9 mouse cellular contexts compared by ENCODE assay signal in the genomic region with DNA sequence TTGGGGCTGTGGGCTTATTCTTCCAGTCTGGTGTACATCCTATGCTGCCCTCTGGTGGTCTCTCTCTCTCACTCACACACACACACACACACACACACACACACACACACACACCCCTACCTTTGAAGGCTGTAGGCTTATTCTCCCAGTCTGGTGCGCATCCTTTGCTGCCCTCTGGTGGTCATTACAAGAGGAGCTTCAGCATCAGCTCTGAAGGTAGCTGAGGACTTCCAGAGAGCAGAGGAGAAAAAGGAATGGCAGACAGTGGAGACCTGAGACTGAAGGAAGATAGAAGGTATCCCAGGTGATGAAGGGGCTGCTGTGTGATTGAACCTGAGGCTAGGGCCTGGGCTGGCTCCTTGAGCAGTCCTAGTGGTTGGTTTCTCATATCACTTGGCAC. TPM values are rescaled to one million over a fixed set of nuclear protein-coding genes. Genes with fewer than 3 reads are reported as not detected.
A peak's percentile ranks its signal among the peaks of the same experiment; 100 is the strongest.
DNase-seq lines count a peak whose midpoint lies in the region; ATAC-seq and TF ChIP-seq lines count a peak whose summit lies in the region.
"Had no signal": no experiment of that assay in that cellular context is flagged by ENCODE, and none has a peak within 500 bp of the region (broad histone marks: within the 10 kb centered on the region; RNA-seq: fewer than 3 reads in every experiment).

No protein-coding gene starts in this region.

- no peaks in the 10 kb centered on the region for H3K27me3 ChIP-seq in hindbrain, embryonic 10.5 days (ENCODE audit: insufficient read depth, poor library complexity, severe bottlenecking)
- H3K27me3 ChIP-seq in hindbrain, embryonic 13.5 days = no peaks in the 10 kb centered on the region
- H3K27me3 ChIP-seq in E14TG2a.4 (ENCODE audit: insufficient read depth, low read length) = peaks cover 29% of the 10 kb centered on the region
- no peaks in the 10 kb centered on the region for H3K27me3 ChIP-seq in embryonic facial prominence, embryonic 11.5 days (ENCODE audit: control insufficient read depth, insufficient read depth, low read length)
- H3K27me3 ChIP-seq: embryonic facial prominence, embryonic 15.5 days had no signal

- H3K4me1 ChIP-seq in hindbrain, embryonic 10.5 days (replicated peaks) = peaks cover 16% of the 10 kb centered on the region; the same call in 1 of the 2 replicates
- no peaks in the 10 kb centered on the region for H3K4me1 ChIP-seq in hindbrain, embryonic 13.5 days (replicated peaks)
- peaks cover 8% of the 10 kb centered on the region for H3K4me1 ChIP-seq in E14TG2a.4 (replicated peaks; ENCODE audit: low read depth, low read length)
- no peaks in the 10 kb centered on the region for H3K4me1 ChIP-seq in embryonic facial prominence, embryonic 11.5 days (ENCODE audit: control insufficient read depth, insufficient read depth, low read length)

- DNase-seq in hindbrain, embryonic 10.5 days (ENCODE audit: low spot score) = peak; percentile 37
- peak; percentile 71 for DNase-seq in 3T3-L1 (ENCODE audit: low read depth, low spot score)
- DNase-seq in embryonic facial prominence, embryonic 11.5 days (ENCODE audit: low spot score) = peak; percentile 66
- DNase-seq in kidney, postnatal 10 days = peak; percentile 74
- no peak for DNase-seq in urinary bladder, postnatal 36 days (ENCODE audit: low spot score in 2 of 2)

- ATAC-seq in hindbrain, embryonic 13.5 days (ENCODE audit: low FRiP score) = no peak
- ATAC-seq in embryonic facial prominence, embryonic 11.5 days (replicated peaks; ENCODE audit: insufficient number of reproducible peaks, low FRiP score, low TSS enrichment, low read depth) = no peak
- 0 out of 2 replicates have a peak, but pooled peaks have one; percentile 34 for ATAC-seq in neutrophil, adult 5-6 weeks (ENCODE audit: extremely low read depth, insufficient number of reproducible peaks, low FRiP score, poor library complexity, severe bottlenecking)

- TF ChIP-seq CTCF in E14TG2a.4 (conservative IDR thresholded peaks at IDR 0.05; ENCODE audit: low read length) = peak; percentile 69

- H3K36me3 ChIP-seq in hindbrain, embryonic 10.5 days = peaks cover 19% of the 10 kb centered on the region
- peaks cover 19% of the 10 kb centered on the region for H3K36me3 ChIP-seq in hindbrain, embryonic 13.5 days
- H3K36me3 ChIP-seq in E14TG2a.4 (ENCODE audit: insufficient read depth, low read length) = peaks cover 7% of the 10 kb centered on the region; the same call in 1 of the 2 replicates
- H3K36me3 ChIP-seq in embryonic facial prominence, embryonic 11.5 days (replicated peaks; ENCODE audit: control insufficient read depth, insufficient read depth, low read depth, low read length) = no peaks in the 10 kb centered on the region

- no peak overlapping the region for H3K4me2 ChIP-seq in hindbrain, embryonic 13.5 days
- H3K4me2 ChIP-seq in embryonic facial prominence, embryonic 11.5 days (ENCODE audit: low read depth, low read length) = no peak overlapping the region
- H3K4me2 ChIP-seq: embryonic facial prominence, embryonic 15.5 days had no signal

- no peak overlapping the region for H3K4me3 ChIP-seq in hindbrain, embryonic 10.5 days
- no peak overlapping the region for H3K4me3 ChIP-seq in hindbrain, embryonic 13.5 days
- no peak overlapping the region for H3K4me3 ChIP-seq in E14TG2a.4 (replicated peaks; ENCODE audit: low read length)
- H3K4me3 ChIP-seq in embryonic facial prominence, embryonic 11.5 days (ENCODE audit: low read depth, low read length) = no peak overlapping the region
- H3K4me3 ChIP-seq: embryonic facial prominence, embryonic 15.5 days had no signal

- 54% methylated on average over 1 of the region's 1 CpGs for WGBS in hindbrain, embryonic 10.5 days
- 50% methylated on average over 1 of the region's 1 CpGs for WGBS in hindbrain, embryonic 13.5 days
- 54% methylated on average over 1 of the region's 1 CpGs for WGBS in embryonic facial prominence, embryonic 11.5 days

- H3K9me3 ChIP-seq in hindbrain, embryonic 10.5 days = no peaks in the 10 kb centered on the region
- H3K9me3 ChIP-seq in hindbrain, embryonic 13.5 days = no peaks in the 10 kb centered on the region
- no peaks in the 10 kb centered on the region for H3K9me3 ChIP-seq in E14TG2a.4 (ENCODE audit: low read length)
- no peaks in the 10 kb centered on the region for H3K9me3 ChIP-seq in embryonic facial prominence, embryonic 11.5 days (replicated peaks; ENCODE audit: control insufficient read depth, low read length)
- H3K9me3 ChIP-seq: embryonic facial prominence, embryonic 15.5 days had no signal

- no peak overlapping the region for H3K27ac ChIP-seq in hindbrain, embryonic 10.5 days
- H3K27ac ChIP-seq in hindbrain, embryonic 13.5 days = no peak overlapping the region
- no peak overlapping the region for H3K27ac ChIP-seq in embryonic facial prominence, embryonic 11.5 days (replicated peaks; ENCODE audit: low read depth, low read length)
- H3K27ac ChIP-seq: embryonic facial prominence, embryonic 15.5 days had no signal

- H3K9ac ChIP-seq in hindbrain, embryonic 13.5 days = no peak overlapping the region
- no peak overlapping the region for H3K9ac ChIP-seq in embryonic facial prominence, embryonic 11.5 days (replicated peaks; ENCODE audit: low read length)
- H3K9ac ChIP-seq: embryonic facial prominence, embryonic 15.5 days had no signal

RNA-seq across cellular contexts. Expression of a gene that starts 14.1 kb away (rescaled TPM):
- 60.5 and 62.3 TPM in 2 replicates for polyA plus RNA-seq in hindbrain, embryonic 10.5 days (2016; fragmentation: Nextera tagmentation; extraction: Ambion mirVana)
- 73.6 and 78.8 TPM in 2 replicates for polyA plus RNA-seq in hindbrain, embryonic 13.5 days (2015; fragmentation: Nextera tagmentation; extraction: Ambion mirVana)
- 41.0 and 45.0 TPM in 2 replicates for polyA plus RNA-seq in embryonic facial prominence, embryonic 11.5 days (2014; fragmentation: Nextera tagmentation; extraction: Ambion mirVana)
- 37.7 and 41.0 TPM in 2 replicates for total RNA-seq in neutrophil, adult 5-6 weeks (2017)

RNA-seq across cellular contexts. Expression of a gene that starts 17.6 kb away (rescaled TPM):
- 222 and 292 TPM in 2 replicates for polyA plus RNA-seq in hindbrain, embryonic 10.5 days (2016; fragmentation: Nextera tagmentation; extraction: Ambion mirVana)
- 43.0 and 43.7 TPM in 2 replicates for polyA plus RNA-seq in hindbrain, embryonic 13.5 days (2015; fragmentation: Nextera tagmentation; extraction: Ambion mirVana)
- 202 and 203 TPM in 2 replicates for polyA plus RNA-seq in embryonic facial prominence, embryonic 11.5 days (2014; fragmentation: Nextera tagmentation; extraction: Ambion mirVana)
- 17.7 and 21.2 TPM in 2 replicates for total RNA-seq in neutrophil, adult 5-6 weeks (2017)

RNA-seq across cellular contexts. Expression of a gene that starts 41.3 kb away (rescaled TPM):
- polyA plus RNA-seq in hindbrain, embryonic 10.5 days (2016; fragmentation: Nextera tagmentation; extraction: Ambion mirVana) = 81.1 and 182 TPM in 2 replicates
- polyA plus RNA-seq in hindbrain, embryonic 13.5 days (2015; fragmentation: Nextera tagmentation; extraction: Ambion mirVana) = 546 and 595 TPM in 2 replicates
- polyA plus RNA-seq in embryonic facial prominence, embryonic 11.5 days (2014; fragmentation: Nextera tagmentation; extraction: Ambion mirVana) = 56.8 and 71.1 TPM in 2 replicates
- 0.58 TPM in 1 of 2 replicates, not detected in the other for total RNA-seq in neutrophil, adult 5-6 weeks (2017)

Comparison
In these comparisons a context has a peak if more than half of its experiments do, and no peak if none do; other contexts are left out.
1. DNase-seq: peak in hindbrain, embryonic 10.5 days (single experiment), 3T3-L1 (single experiment), embryonic facial prominence, embryonic 11.5 days (single experiment) and kidney, postnatal 10 days (single experiment); none in urinary bladder, postnatal 36 days (0 of 2).